Mouse (Mus musculus): ENCODE measurements around the gene Tnrc6b.

Tnrc6b gene

DNA sequence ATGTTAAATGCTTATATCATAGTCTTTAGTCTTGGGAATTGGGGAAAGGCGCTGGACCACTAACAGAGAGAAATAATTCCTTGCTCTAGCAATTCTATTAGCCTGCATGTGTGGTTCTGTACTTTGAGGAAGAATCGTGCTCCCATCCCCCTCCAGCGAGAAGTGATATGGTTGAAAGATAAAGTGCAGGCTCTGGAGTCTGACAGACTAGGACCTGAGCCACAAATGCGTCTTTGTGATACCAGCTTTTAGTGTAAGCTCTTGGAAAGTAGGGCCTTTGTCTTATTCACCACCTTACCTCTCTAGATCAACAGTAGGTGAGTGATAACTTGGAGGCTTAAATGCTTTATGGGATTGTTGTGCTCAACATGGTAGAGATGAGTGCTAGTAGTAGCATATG is 270.1 kb downstream of the Tnrc6b start:
- no peak for DNase-seq

DNA sequence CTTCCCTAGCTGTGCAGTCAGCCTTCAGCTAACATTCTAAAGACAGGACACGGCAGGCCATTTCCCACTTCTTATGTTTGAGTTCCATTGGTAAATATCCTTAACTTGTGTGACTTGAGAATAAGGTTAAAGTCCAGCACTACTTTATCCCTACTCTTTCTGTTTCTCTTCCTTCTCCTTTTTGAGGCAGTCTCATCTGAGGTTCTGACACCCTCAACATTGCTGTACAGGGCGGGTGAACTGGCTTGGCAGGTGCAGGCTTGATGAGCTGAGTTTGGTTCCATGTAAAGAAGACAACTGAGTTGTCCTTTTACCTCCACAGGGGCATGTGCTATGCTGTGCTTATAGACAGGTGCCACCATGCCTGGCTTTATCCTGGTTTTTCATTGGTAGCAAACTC is 272.2 kb downstream of the Tnrc6b start:
- no peak for DNase-seq

DNA sequence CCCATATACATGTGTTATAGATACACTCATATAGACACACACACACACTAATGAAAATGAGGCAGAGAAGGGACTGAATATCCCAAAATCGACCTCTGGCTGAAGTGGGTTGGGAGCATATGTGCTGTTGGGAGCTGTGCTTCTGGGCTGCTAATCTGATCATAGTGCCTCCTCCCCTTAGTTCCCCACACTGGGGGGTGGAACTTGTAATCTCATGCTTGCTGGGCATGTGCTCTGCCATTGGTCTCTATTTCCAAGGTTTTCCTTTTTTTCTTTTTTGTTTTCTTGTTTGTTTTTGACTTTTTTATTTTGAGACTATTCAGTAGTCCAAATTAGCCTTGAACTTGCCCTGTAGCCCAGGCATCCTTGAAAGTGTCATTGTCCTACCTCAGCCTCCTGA is 277.2 kb downstream of the Tnrc6b start:
- no peak for DNase-seq

DNA sequence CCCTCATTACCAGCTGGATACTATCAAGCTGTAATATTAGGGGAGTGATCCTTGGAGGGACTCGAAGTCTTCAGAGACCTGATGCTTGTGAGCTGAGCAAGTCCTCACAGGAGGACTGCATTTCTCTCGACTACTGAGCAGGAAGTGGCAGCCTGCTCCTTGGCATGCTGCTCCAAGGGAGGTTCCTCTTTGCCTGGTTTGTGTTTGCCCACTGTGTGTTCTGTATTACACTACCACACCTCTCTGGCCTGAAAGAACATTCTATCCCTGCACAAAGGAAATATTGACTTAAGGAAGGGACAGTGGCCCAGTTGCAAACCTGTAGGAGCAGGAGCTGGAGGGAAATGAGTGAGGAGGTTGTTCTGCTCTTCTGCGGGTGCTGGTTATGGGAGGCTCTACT is 278.6 kb downstream of the Tnrc6b start:
- DNase-seq, result no peak
